Mouse (Mus musculus) olfactory bulb, adult 2 months (tissue): ENCODE data around the gene Gm17581.

Source experiments
- CTCF ChIP-seq: fragments of 200-500 bp; IDR thresholded peaks from 2 replicates; pipeline ENCODE4 v1.5.1; 2012; ENCODE audit warnings: low read depth, mild to moderate bottlenecking, low read length, moderate library complexity; ENCODE audit not compliant: insufficient read depth
- POLR2A ChIP-seq: fragments of 200-500 bp; IDR thresholded peaks from 2 replicates; pipeline ENCODE4 v1.6.1; 2012; ENCODE audit warnings: mild to moderate bottlenecking, low read depth, low read length, moderate library complexity; ENCODE audit not compliant: insufficient read depth

DNA sequence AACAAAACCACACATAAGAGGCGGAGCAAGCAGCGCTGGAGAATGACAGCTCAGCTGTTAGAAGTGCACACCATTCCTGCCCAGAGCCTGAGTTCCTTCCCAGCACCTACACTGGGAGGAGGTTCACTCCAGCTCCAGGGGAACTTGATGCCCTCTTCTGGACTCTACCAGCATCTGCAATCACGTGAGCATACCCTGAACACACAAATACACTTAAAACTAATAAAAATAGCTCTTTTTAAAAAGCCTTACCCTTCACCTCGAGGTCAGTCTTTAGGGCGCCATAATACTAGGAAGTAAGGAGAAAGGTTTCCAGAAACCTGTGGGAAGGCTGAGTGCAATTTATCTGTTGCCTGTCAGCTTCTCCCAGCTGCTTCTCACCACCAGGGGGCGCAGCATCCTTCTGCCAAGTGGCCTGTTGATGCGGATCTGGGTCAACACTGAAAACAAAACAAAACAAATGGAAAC is 39.5 kb downstream of the Gm17581 start:
- peak; percentile 62 for TF ChIP-seq CTCF
- no peak for TF ChIP-seq POLR2A
